Mouse (Mus musculus): ENCODE results near the gene Lrpap1. TPM values are rescaled to one million over a fixed set of nuclear protein-coding genes. Genes with fewer than 3 reads are reported as not detected.

Lrpap1 gene
- total and polyA plus RNA-seq, 3 experiments = 22.9 to 43.7 (median 39.6) TPM

- Histone ChIP-seq H3K4me2 (ENCODE audit: insufficient read depth, low read depth, poor library complexity, severe bottlenecking) (no peak overlapping the region), H3K36me3 (replicated peaks in 1 of 2; ENCODE audit: control insufficient read depth in 1 of 2, insufficient read depth in 1 of 2, low read length in 1 of 2) (no peaks in the 10 kb centered on the region), H3K79me2 (replicated peaks; ENCODE audit: control insufficient read depth, extremely low read depth, insufficient read depth, poor library complexity, severe bottlenecking) (no peaks in the 10 kb centered on the region), H3K4me3 (replicated peaks in 1 of 3; ENCODE audit: low read depth in 2 of 3, low read length in 2 of 3, poor library complexity in 1 of 3) (no peak overlapping the region), H3K9ac (ENCODE audit: insufficient read depth, low read depth) (no peak overlapping the region), H3K27me3 (replicated peaks) (peaks cover 99% of the 10 kb centered on the region), H3K27ac (ENCODE audit: insufficient read depth, low read depth) (no peak overlapping the region), H3K4me1 (ENCODE audit: control insufficient read depth in 1 of 2, insufficient read depth in 2 of 2) (peaks cover 0 to 6% of the 10 kb centered on the region in 2 experiments; a peak in 1 of 4 replicates), H3K9me3 (replicated peaks; ENCODE audit: low read length) (peaks cover 3% of the 10 kb centered on the region)
- dilution Hi-C loops (cut with MboI; ENCODE audit: extremely low pct_ligation_motif_present, extremely low pct_unique_long_range_greater_than_20kb, low sequenced_read_pairs) (no loop called here), in situ Hi-C loops (cut with MboI; ENCODE audit: low pct_ligation_motif_present, low pct_unique_long_range_greater_than_20kb, low sequenced_read_pairs) (no loop called here)
- DNase-seq (ENCODE audit: extremely low read depth) = no peak
- TF ChIP-seq USF1 (IDR thresholded peaks at IDR 0.05; ENCODE audit: low read depth, low read length) (no peak), GABPA (IDR thresholded peaks at IDR 0.05; ENCODE audit: insufficient replicate concordance, low read depth, low read length) (no peak)
These were observed 50.9 kb downstream of the Lrpap1 start for GRCm38 (mm10) chr5:35054628-35055027.

GRCm38 (mm10) chr5:35050541-35050940, 55.0 kb downstream of the Lrpap1 start:
- Histone ChIP-seq H3K4me1 (ENCODE audit: control insufficient read depth in 1 of 2, insufficient read depth in 2 of 2) (peaks cover 0 to 6% of the 10 kb centered on the region in 2 experiments; a peak in 1 of 4 replicates), H3K4me2 (ENCODE audit: insufficient read depth, low read depth, poor library complexity, severe bottlenecking) (no peak overlapping the region), H3K9me3 (replicated peaks; ENCODE audit: low read length) (peaks cover 3% of the 10 kb centered on the region), H3K27me3 (replicated peaks) (peaks cover 100% of the 10 kb centered on the region), H3K9ac (ENCODE audit: insufficient read depth, low read depth) (no peak overlapping the region), H3K79me2 (replicated peaks; ENCODE audit: control insufficient read depth, extremely low read depth, insufficient read depth, poor library complexity, severe bottlenecking) (no peaks in the 10 kb centered on the region), H3K4me3 (replicated peaks in 1 of 3; ENCODE audit: low read depth in 2 of 3, low read length in 2 of 3, poor library complexity in 1 of 3) (no peak overlapping the region), H3K27ac (ENCODE audit: insufficient read depth, low read depth) (no peak overlapping the region), H3K36me3 (replicated peaks in 1 of 2; ENCODE audit: control insufficient read depth in 1 of 2, insufficient read depth in 1 of 2, low read length in 1 of 2) (no peaks in the 10 kb centered on the region)
- no peak for DNase-seq (ENCODE audit: extremely low read depth)
- dilution Hi-C loops (cut with MboI; ENCODE audit: extremely low pct_ligation_motif_present, extremely low pct_unique_long_range_greater_than_20kb, low sequenced_read_pairs) (no loop called here), in situ Hi-C loops (cut with MboI; ENCODE audit: low pct_ligation_motif_present, low pct_unique_long_range_greater_than_20kb, low sequenced_read_pairs) (no loop called here)
- TF ChIP-seq RAD21 (IDR thresholded peaks at IDR 0.05; ENCODE audit: low read depth, low read length) (peak; percentile 50), BHLHE40 (IDR thresholded peaks at IDR 0.05; ENCODE audit: low read depth, low read length) (no peak), CTCF (conservative IDR thresholded peaks at IDR 0.05 in 1 of 2, IDR thresholded peaks at IDR 0.05 in 1 of 2; ENCODE audit: low read depth in 2 of 2, low read length in 2 of 2) (peak in 1 of 2 experiments; percentile 56; a peak in 2 of 4 replicates), NELFE (IDR thresholded peaks at IDR 0.05; ENCODE audit: low read depth, low read length) (no peak), MAFK (IDR thresholded peaks at IDR 0.05; ENCODE audit: insufficient replicate concordance, low read length) (no peak), NRF1 (IDR thresholded peaks at IDR 0.05; ENCODE audit: low read depth, low read length) (no peak), JUN (IDR thresholded peaks at IDR 0.05; ENCODE audit: insufficient read depth, low read depth, low read length) (no peak), MAZ (IDR thresholded peaks at IDR 0.05; ENCODE audit: low read depth, low read length) (no peak), POLR2A (IDR thresholded peaks at IDR 0.05; ENCODE audit: low read depth, low read length) (no peak), CHD1 (IDR thresholded peaks at IDR 0.05; ENCODE audit: low read depth, low read length) (no peak), KAT2A (IDR thresholded peaks at IDR 0.05; ENCODE audit: insufficient replicate concordance, low read length) (no peak), IRF4 (IDR thresholded peaks at IDR 0.05; ENCODE audit: low read depth, low read length) (no peak), SMC3 (IDR thresholded peaks at IDR 0.05; ENCODE audit: low read depth, low read length) (peak; percentile 25), ELF1 (IDR thresholded peaks at IDR 0.05; ENCODE audit: low read depth, low read length) (no peak), UBTF (IDR thresholded peaks at IDR 0.05; ENCODE audit: low read depth, low read length) (no peak)
